ENCODE assay signal across 11 mouse cellular contexts in genomic region chr2:163459380-163459779, GRCm38 (mm10). TPM values are rescaled to one million over a fixed set of nuclear protein-coding genes. Genes with fewer than 3 reads are reported as not detected.
DNase-seq lines count a peak whose midpoint lies in the region; ATAC-seq lines count a peak whose summit lies in the region.
"Had no signal": no experiment of that assay in that cellular context is flagged by ENCODE, and none has a peak within 500 bp of the region (broad histone marks: within the 10 kb centered on the region; RNA-seq: fewer than 3 reads in every experiment).

No protein-coding gene starts in this region.

- ATAC-seq in heart, embryonic 11.5 days (replicated peaks; ENCODE audit: insufficient number of reproducible peaks, low FRiP score, low TSS enrichment), result no peak
- ATAC-seq in midbrain, embryonic 14.5 days (ENCODE audit: low FRiP score, low TSS enrichment), result no peak

- H3K9ac ChIP-seq in heart, embryonic 11.5 days (ENCODE audit: low read depth, low read length), result no peak overlapping the region
- no peak overlapping the region; the same call in 1 of the 2 replicates for H3K9ac ChIP-seq in midbrain, embryonic 14.5 days (replicated peaks; ENCODE audit: low read length)

- intact Hi-C loops in left cerebral cortex, postnatal 25 days (cut with DNase I), result no loop called here

- no peak for DNase-seq in heart, postnatal 4 days
- peak; percentile 64 for DNase-seq in MN1 (ENCODE audit: low spot score)
- DNase-seq in gastrocnemius, adult 8-10 months (ENCODE audit: low spot score in 2 of 2), result peak; percentile 31 to 67
- DNase-seq in midbrain, embryonic 14.5 days, result peak; percentile 45
- no peak for DNase-seq in ovary, adult 18-20 months (ENCODE audit: low spot score)
- no peak for DNase-seq in left cerebral cortex, postnatal 25 days (ENCODE audit: low spot score in 2 of 2)
- DNase-seq in thymus, postnatal 14 days, result no peak
- DNase-seq: adrenal gland, postnatal 10 days had no signal

- peaks cover 23% of the 10 kb centered on the region for H3K4me1 ChIP-seq in heart, embryonic 11.5 days (ENCODE audit: control insufficient read depth, insufficient read depth, low read length)
- no peaks in the 10 kb centered on the region for H3K4me1 ChIP-seq in midbrain, embryonic 14.5 days (ENCODE audit: control insufficient read depth, insufficient read depth, low read length)

- peak overlapping the region; percentile 37 for H3K4me2 ChIP-seq in heart, embryonic 11.5 days
- H3K4me2 ChIP-seq in midbrain, embryonic 14.5 days (ENCODE audit: low read length), result peak overlapping the region; percentile 33

- no peak overlapping the region for H3K27ac ChIP-seq in heart, embryonic 11.5 days (ENCODE audit: low read depth, low read length)
- H3K27ac ChIP-seq in midbrain, embryonic 14.5 days (replicated peaks; ENCODE audit: low read depth, low read length), result no peak overlapping the region

- no peaks in the 10 kb centered on the region for H3K36me3 ChIP-seq in heart, embryonic 11.5 days (ENCODE audit: control insufficient read depth, insufficient read depth, low read length)
- H3K36me3 ChIP-seq in midbrain, embryonic 14.5 days (ENCODE audit: control insufficient read depth, insufficient read depth, low read length), result peaks cover 12% of the 10 kb centered on the region

- WGBS in heart, embryonic 11.5 days (ENCODE audit: insufficient replicate concordance), result 26% methylated on average over 10 of the region's 10 CpGs
- 45% methylated on average over 10 of the region's 10 CpGs for WGBS in midbrain, embryonic 14.5 days

- H3K9me3 ChIP-seq in heart, embryonic 11.5 days (replicated peaks; ENCODE audit: control insufficient read depth, low read length), result no peaks in the 10 kb centered on the region
- no peaks in the 10 kb centered on the region for H3K9me3 ChIP-seq in midbrain, embryonic 14.5 days (ENCODE audit: control insufficient read depth, low read length)
- H3K9me3 ChIP-seq: G1E had no signal

- peaks cover 16% of the 10 kb centered on the region for H3K27me3 ChIP-seq in heart, embryonic 11.5 days (ENCODE audit: control insufficient read depth, insufficient read depth, low read length)
- H3K27me3 ChIP-seq in midbrain, embryonic 14.5 days (ENCODE audit: control insufficient read depth, insufficient read depth, low read length), result no peaks in the 10 kb centered on the region

- 0 out of 2 replicates have a peak overlapping the region, but pooled peaks have one; percentile 3 for H3K4me3 ChIP-seq in heart, embryonic 11.5 days (ENCODE audit: low read depth, low read length)
- no peak overlapping the region for H3K4me3 ChIP-seq in midbrain, embryonic 14.5 days (replicated peaks; ENCODE audit: low read depth, low read length)

RNA-seq across cellular contexts. Expression of gene Fitm2, which starts 13.0 kb away (rescaled TPM):
- 11.6 and 14.6 TPM in 2 replicates for polyA plus RNA-seq in heart, embryonic 11.5 days (2014; fragmentation: Nextera tagmentation; extraction: Ambion mirVana)
- total RNA-seq in heart, postnatal 4 days (2021), result 10 to 100 TPM; 27.8 to 28.1 TPM
- total RNA-seq in gastrocnemius, adult 8-10 months (2022), result 10 to 100 TPM; 70.3 to 75.0 (median 73.9) TPM
- polyA plus RNA-seq in midbrain, embryonic 14.5 days (2014; fragmentation: Nextera tagmentation; extraction: Ambion mirVana), result 13.0 and 13.6 TPM in 2 replicates
- total RNA-seq in left cerebral cortex, postnatal 25 days (2021), result 10 to 100 TPM; 19.3 to 20.3 TPM

RNA-seq across cellular contexts. Expression of gene Gdap1l1, which starts 21.1 kb away (rescaled TPM):
- polyA plus RNA-seq in heart, embryonic 11.5 days (2014; fragmentation: Nextera tagmentation; extraction: Ambion mirVana), result 0.31 and 0.64 TPM in 2 replicates
- total RNA-seq in heart, postnatal 4 days (2021), result not detected
- under 1 TPM in 1 of 4 experiments, not detected in 3; 0.13 TPM for total RNA-seq in gastrocnemius, adult 8-10 months (2022)
- polyA plus RNA-seq in midbrain, embryonic 14.5 days (2014; fragmentation: Nextera tagmentation; extraction: Ambion mirVana), result 135 and 150 TPM in 2 replicates
- total RNA-seq in left cerebral cortex, postnatal 25 days (2021), result 10 to 100 TPM; 68.8 to 77.1 TPM
- polyA plus RNA-seq: G1E had no signal

RNA-seq across cellular contexts. Expression of gene R3hdml, which starts 32.7 kb away (rescaled TPM):
- polyA plus RNA-seq in heart, embryonic 11.5 days (2014; fragmentation: Nextera tagmentation; extraction: Ambion mirVana), result 0.27 TPM in 1 of 2 replicates, not detected in the other
- not detected for total RNA-seq in heart, postnatal 4 days (2021)
- not detected for total RNA-seq in gastrocnemius, adult 8-10 months (2022)
- polyA plus RNA-seq in midbrain, embryonic 14.5 days (2014; fragmentation: Nextera tagmentation; extraction: Ambion mirVana), result not detected in 2 replicates
- total RNA-seq in left cerebral cortex, postnatal 25 days (2021), result not detected
- total RNA-seq: adrenal gland, postnatal 10 days; G1E had no signal
- polyA plus RNA-seq: G1E; liver, embryonic 16.5 days had no signal

RNA-seq across cellular contexts. Expression of gene Oser1, which starts 34.9 kb away (rescaled TPM):
- 60.8 and 64.1 TPM in 2 replicates for polyA plus RNA-seq in heart, embryonic 11.5 days (2014; fragmentation: Nextera tagmentation; extraction: Ambion mirVana)
- 10 to 100 TPM; 21.6 to 24.2 TPM for total RNA-seq in heart, postnatal 4 days (2021)
- total RNA-seq in gastrocnemius, adult 8-10 months (2022), result 10 to 100 TPM; 30.7 to 34.5 (median 32.9) TPM
- 78.5 and 84.3 TPM in 2 replicates for polyA plus RNA-seq in midbrain, embryonic 14.5 days (2014; fragmentation: Nextera tagmentation; extraction: Ambion mirVana)
- 10 to 100 TPM; 22.9 to 24.6 TPM for total RNA-seq in left cerebral cortex, postnatal 25 days (2021)

RNA-seq across cellular contexts. Expression of gene Hnf4a, which starts 47.2 kb away (rescaled TPM):
- polyA plus RNA-seq in heart, embryonic 11.5 days (2014; fragmentation: Nextera tagmentation; extraction: Ambion mirVana), result 0.04 and 0.56 TPM in 2 replicates
- not detected for total RNA-seq in heart, postnatal 4 days (2021)
- under 1 TPM in 1 of 4 experiments, not detected in 3; 0.11 TPM for total RNA-seq in gastrocnemius, adult 8-10 months (2022)
- polyA plus RNA-seq in midbrain, embryonic 14.5 days (2014; fragmentation: Nextera tagmentation; extraction: Ambion mirVana), result not detected in 2 replicates
- total RNA-seq in left cerebral cortex, postnatal 25 days (2021), result not detected

Comparison
In these comparisons a context has a peak if more than half of its experiments do, and no peak if none do; other contexts are left out.
1. DNase-seq: peak in MN1 (single experiment), gastrocnemius, adult 8-10 months (2 of 2) and midbrain, embryonic 14.5 days (single experiment); none in heart, postnatal 4 days (single experiment), ovary, adult 18-20 months (single experiment), left cerebral cortex, postnatal 25 days (0 of 2) and thymus, postnatal 14 days (single experiment).
2. RNA of gene Gdap1l1, which starts 21.1 kb away (total RNA-seq): 68.8 to 77.1 TPM in left cerebral cortex, postnatal 25 days; not detected in heart, postnatal 4 days and 0.13 TPM in gastrocnemius, adult 8-10 months; every median in the first group is over 10 times any median in the second.